Comparison of ENCODE assay signal across 8 mouse cellular contexts in the genomic region with DNA sequence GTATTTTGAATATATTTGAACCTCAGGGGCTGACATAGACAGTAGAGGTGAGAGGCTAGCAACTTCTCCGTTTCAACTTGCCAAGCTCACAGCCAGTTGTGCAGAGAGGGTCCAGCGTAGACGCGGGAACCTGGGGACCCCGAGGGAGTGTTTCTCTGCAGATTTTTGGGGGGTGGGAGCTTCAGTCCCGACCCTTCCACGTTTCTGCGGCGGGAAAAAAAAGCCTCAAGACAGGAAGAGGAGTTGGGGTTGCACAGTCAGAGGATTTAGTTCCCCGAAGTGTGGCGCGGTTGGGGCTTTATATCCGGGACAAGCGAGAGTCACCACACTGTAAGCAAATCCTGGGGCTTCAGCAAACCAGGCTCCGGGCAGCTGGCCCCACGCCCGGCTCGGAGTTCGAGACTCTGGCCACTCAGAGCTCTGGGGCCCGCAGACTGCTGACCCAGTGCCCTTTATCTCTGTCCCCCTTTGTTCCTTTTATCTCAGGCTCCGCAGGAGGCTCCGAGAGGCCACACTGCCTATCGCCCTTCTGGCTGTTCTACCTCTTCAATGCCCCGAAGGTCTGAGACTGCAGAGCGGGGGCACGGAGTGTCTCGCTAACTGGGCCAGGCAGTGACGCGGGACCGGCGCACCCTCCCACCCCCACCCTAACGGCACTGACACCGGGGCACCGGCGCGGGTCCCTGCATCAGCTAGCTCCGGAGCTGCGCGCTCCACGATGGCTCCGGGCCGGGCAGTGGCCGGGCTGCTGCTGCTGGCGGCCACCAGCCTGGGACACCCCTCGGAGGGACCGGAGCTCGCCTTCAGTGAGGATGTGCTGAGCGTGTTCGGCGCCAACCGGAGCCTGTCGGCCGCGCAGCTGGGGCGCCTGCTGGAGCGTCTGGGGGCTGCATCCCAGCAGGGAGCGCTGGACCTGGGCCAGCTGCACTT. TPM values are rescaled to one million over a fixed set of nuclear protein-coding genes. Genes with fewer than 3 reads are reported as not detected.
DNase-seq lines count a peak whose midpoint lies in the region; ATAC-seq and TF ChIP-seq lines count a peak whose summit lies in the region.

No protein-coding gene starts in this region.

- H3K9me3 ChIP-seq in embryonic facial prominence, embryonic 14.5 days (ENCODE audit: control insufficient read depth, low read length): no peaks in the 10 kb centered on the region

- H3K27ac ChIP-seq in embryonic facial prominence, embryonic 14.5 days (replicated peaks; ENCODE audit: low read depth, low read length): peak overlapping the region; percentile 33; the same call in 1 of the 2 replicates
- H3K27ac ChIP-seq in liver, adult 2 months (replicated peaks; ENCODE audit: insufficient read depth, low read depth, low read length): peak overlapping the region; percentile 83

- under 1% methylated on average over 52 of the region's 57 CpGs for WGBS in embryonic facial prominence, embryonic 14.5 days
- WGBS in liver, adult 2 months: under 1% methylated on average over 57 of the region's 57 CpGs

- peak; percentile 68 for ATAC-seq in embryonic facial prominence, embryonic 14.5 days (ENCODE audit: low read depth)

- no peak for TF ChIP-seq POLR2A in liver, adult 2 months (IDR thresholded peaks at IDR 0.05; ENCODE audit: extremely low read depth, insufficient read depth, low read length)
- no peak for TF ChIP-seq POLR2A in myocyte (IDR thresholded peaks at IDR 0.05; ENCODE audit: insufficient read length, low read depth)

- H3K4me3 ChIP-seq in embryonic facial prominence, embryonic 14.5 days (ENCODE audit: low read depth, low read length): peak overlapping the region; percentile 68
- H3K4me3 ChIP-seq in liver, adult 2 months (ENCODE audit: insufficient read depth, low read depth, low read length): peak overlapping the region; percentile 81
- peak overlapping the region; percentile 33 for H3K4me3 ChIP-seq in myocyte

- peak; percentile 25; the same call in 1 of the 2 replicates for TF ChIP-seq CTCF in liver, adult 2 months (IDR thresholded peaks at IDR 0.05; ENCODE audit: low read depth, low read length)

- H3K4me1 ChIP-seq in embryonic facial prominence, embryonic 14.5 days (ENCODE audit: control insufficient read depth, insufficient read depth, low read length): no peaks in the 10 kb centered on the region
- H3K4me1 ChIP-seq in liver, adult 2 months (ENCODE audit: control insufficient read depth, insufficient read depth, low read length): peaks cover 6% of the 10 kb centered on the region

- peak overlapping the region; percentile 37 for H3ac ChIP-seq in myocyte (ENCODE audit: control insufficient read depth, insufficient read length)

- H3K79me2 ChIP-seq in liver, adult 2 months (ENCODE audit: control insufficient read depth, insufficient read depth, low read length): peaks cover 2% of the 10 kb centered on the region; the same call in 1 of the 2 replicates
- H3K79me2 ChIP-seq in myocyte (ENCODE audit: control insufficient read depth, insufficient read depth): no peaks in the 10 kb centered on the region

- DNase-seq in A20 (ENCODE audit: low read depth, low spot score): peak; percentile 87
- peak; percentile 13 to 15 for DNase-seq in adrenal gland, postnatal 4 days (ENCODE audit: low spot score in 2 of 2)
- DNase-seq in embryonic facial prominence, embryonic 14.5 days (ENCODE audit: low spot score): peak; percentile 65
- DNase-seq in heart, adult 9 months (ENCODE audit: low spot score in 2 of 2): peak; percentile 45 to 49
- DNase-seq in kidney, adult 9 months: peak; percentile 56
- peak; percentile 77 for DNase-seq in liver, adult 2 months (ENCODE audit: extremely low read depth, low read depth, low spot score)
- peak; percentile 56 for DNase-seq in splenic B cell, adult 2 months (ENCODE audit: low read depth, low spot score)

- no peaks in the 10 kb centered on the region for H3K27me3 ChIP-seq in embryonic facial prominence, embryonic 14.5 days (replicated peaks; ENCODE audit: control insufficient read depth, insufficient read depth, low read length)
- no peaks in the 10 kb centered on the region for H3K27me3 ChIP-seq in liver, adult 2 months (ENCODE audit: control insufficient read depth, insufficient read depth, low read length)
- H3K27me3 ChIP-seq in myocyte (ENCODE audit: control insufficient read depth, insufficient read depth, insufficient read length): no peaks in the 10 kb centered on the region
- H3K27me3 ChIP-seq in splenic B cell, adult 2 months (ENCODE audit: control insufficient read depth, insufficient read depth, low read length, poor library complexity, severe bottlenecking): no peaks in the 10 kb centered on the region

- peak overlapping the region; percentile 73 for H3K9ac ChIP-seq in embryonic facial prominence, embryonic 14.5 days (ENCODE audit: low read depth, low read length)
- peak overlapping the region; percentile 79 for H3K9ac ChIP-seq in liver, adult 2 months (ENCODE audit: low read depth, low read length)

- peak overlapping the region; percentile 98 for H3K4me2 ChIP-seq in embryonic facial prominence, embryonic 14.5 days (ENCODE audit: low read depth, low read length)
- peak overlapping the region; percentile 100 for H3K4me2 ChIP-seq in myocyte (ENCODE audit: low read depth)

- no peaks in the 10 kb centered on the region for H3K36me3 ChIP-seq in embryonic facial prominence, embryonic 14.5 days (ENCODE audit: control insufficient read depth, insufficient read depth, low read length)
- no peaks in the 10 kb centered on the region for H3K36me3 ChIP-seq in liver, adult 2 months (ENCODE audit: control insufficient read depth, insufficient read depth, low read length)
- H3K36me3 ChIP-seq in myocyte (ENCODE audit: control insufficient read depth, insufficient read depth): no peaks in the 10 kb centered on the region
- no peaks in the 10 kb centered on the region for H3K36me3 ChIP-seq in splenic B cell, adult 2 months (ENCODE audit: control insufficient read depth, insufficient read depth, low read length, poor library complexity, severe bottlenecking)

TF ChIP-seq in myocyte, 11 proteins besides CTCF, POLR2A, EP300 and RAD21:
- peak in 1 of 3 experiments; percentile 11 for TF ChIP-seq MYOG (IDR thresholded peaks at IDR 0.05; ENCODE audit: control insufficient read depth in 1 of 3, insufficient read depth in 1 of 3, insufficient read length in 2 of 3, low read depth in 2 of 3)
- no peak for TF ChIP-seq E2F4 (IDR thresholded peaks at IDR 0.05; ENCODE audit: insufficient read depth)
- TF ChIP-seq TCF3 (IDR thresholded peaks at IDR 0.05; ENCODE audit: insufficient read length, low read depth): no peak
- no peak for TF ChIP-seq USF1 (IDR thresholded peaks at IDR 0.05; ENCODE audit: low read depth)

RNA-seq across cellular contexts. Expression of gene Slc39a8, which starts 0.9 kb away (rescaled TPM):
- 1 to 10 TPM; 6.1 to 9.1 TPM for total RNA-seq in adrenal gland, postnatal 4 days (2021)
- polyA plus RNA-seq in embryonic facial prominence, embryonic 14.5 days (2014; fragmentation: Nextera tagmentation; extraction: Ambion mirVana): 6.4 and 7.8 TPM in 2 replicates
- total RNA-seq in liver, adult 2 months (2014; rRNA removed): 30.0 and 32.5 TPM in 2 replicates
- polyA plus RNA-seq in liver, adult 2 months (2012; rRNA removed): 14.0 and 17.2 TPM in 2 replicates
- polyA plus RNA-seq in myocyte (2012; fragmentation: generic; extraction: Trizol): 0.96 TPM

Comparison
In these comparisons a context has a peak if more than half of its experiments do, and no peak if none do; other contexts are left out.
1. Peak in every context shown above with its lines: DNase-seq, ATAC-seq, H3K4me3 ChIP-seq and H3K27ac ChIP-seq.
2. DNase-seq: peak in every context shown above with its lines; median percentile 87 in A20; 77 in liver, adult 2 months; 65 in embryonic facial prominence, embryonic 14.5 days; 56 in kidney, adult 9 months; 56 in splenic B cell, adult 2 months; 47 in heart, adult 9 months; 14 in adrenal gland, postnatal 4 days.